Mouse (Mus musculus): ENCODE measurements around the gene Eml2.

Eml2 gene

DNA sequence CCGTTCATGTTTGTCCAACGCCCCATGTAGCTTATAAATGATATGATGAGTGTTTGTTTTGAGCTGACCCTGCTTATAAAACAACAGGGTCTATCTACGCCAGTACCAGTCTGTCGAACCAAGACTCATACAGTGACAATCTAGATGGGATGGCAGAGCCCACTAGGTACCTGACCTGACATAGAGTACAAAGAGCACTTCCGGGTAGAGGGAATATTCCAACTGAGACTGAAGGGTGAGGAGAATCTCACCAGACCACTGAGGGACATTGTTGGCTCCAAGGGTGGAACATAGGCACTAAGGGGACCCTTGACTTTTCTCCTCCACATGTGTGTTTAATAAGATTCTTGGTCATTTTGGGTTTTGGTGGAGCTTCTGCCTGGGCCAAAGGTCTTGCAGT, 53.2 kb downstream of the Eml2 start:
- DNase-seq (ENCODE audit: low read depth, low spot score): no peak

DNA sequence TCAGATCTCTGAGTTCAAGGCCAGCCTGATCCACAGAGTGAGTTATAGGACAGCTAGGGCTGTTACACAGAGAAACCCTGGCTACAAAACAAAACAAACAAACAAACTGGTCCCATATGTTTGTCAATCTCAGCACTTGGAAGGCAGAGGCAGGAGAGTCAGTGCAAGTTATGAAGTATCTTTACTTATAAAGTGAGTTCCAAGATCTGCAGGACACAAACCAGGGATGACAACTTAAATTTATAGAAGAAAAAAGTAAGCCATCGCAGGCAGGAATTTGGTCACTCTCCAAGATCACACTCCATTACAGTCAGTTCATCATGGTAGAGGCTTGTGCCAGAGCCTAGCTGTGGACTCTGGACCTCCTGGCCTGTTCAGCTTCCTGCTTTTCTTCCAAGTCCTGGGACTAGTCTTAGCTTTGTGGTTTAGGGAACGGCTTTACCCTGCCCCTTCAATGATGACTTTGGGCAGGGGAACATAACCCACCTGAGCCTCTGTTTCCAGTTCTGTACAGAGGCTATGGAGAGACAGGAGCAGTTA, 53.9 kb downstream of the Eml2 start:
- DNase-seq (ENCODE audit: low read depth, low spot score): no peak

DNA sequence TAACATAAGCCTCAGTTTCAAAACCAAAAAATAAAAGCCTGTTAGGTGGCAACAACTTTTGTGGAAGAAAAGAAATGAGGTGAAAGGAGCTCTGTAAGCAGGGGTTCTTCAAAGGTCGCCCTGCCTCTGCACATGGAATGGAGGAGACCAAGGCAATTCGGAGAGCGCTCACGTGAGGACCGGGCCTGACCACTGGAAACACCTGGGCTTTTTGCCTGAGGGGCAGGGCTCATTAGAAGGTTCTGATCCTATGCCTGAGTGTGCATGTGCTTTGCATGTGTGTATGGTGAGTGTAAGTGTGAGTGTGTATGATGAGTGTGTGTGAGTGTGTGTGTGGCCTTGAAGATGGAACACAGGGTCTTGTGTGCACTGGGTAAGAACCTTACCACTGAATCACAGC, 54.7 kb downstream of the Eml2 start:
- no peak for DNase-seq (ENCODE audit: low read depth, low spot score)

DNA sequence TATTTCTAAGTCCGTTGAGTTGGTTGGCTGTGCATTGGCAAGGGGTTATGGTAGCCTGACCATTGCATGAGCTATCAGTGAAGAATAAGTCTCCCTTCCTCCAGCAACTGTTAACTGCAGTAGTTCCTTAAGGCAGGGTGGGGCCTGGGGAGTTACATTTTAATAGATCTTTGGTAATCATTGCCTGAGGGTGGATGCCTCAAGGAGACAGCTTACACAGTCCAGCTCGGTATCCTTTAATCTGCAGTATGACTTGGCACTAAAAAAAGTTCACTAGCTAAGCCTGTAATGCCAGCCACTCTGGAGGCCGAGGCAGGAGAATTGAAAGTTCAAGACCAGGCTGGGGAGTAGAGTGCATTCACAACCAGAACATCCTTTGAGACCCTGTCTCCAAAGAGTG, 55.6 kb downstream of the Eml2 start:
- DNase-seq (ENCODE audit: low read depth, low spot score): no peak

DNA sequence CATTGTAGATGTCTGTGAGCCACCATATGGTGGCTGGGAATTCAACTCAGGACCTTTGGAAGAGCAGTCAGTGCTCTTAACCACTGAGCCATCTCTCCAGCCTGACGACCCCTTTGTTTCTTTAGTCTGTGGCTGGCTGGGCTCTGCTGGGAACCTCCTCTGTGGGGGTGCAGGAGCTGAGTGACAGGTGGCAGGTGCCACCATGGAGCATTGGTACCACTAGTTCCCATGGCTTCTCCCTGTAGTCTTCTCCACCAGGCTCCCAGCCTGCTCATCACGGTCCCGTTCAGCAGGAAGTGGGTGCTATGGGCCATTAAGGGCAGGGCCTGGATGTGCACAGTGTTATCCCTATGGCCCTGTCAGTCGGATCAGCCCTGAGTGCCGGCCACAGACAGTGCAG, 58.4 kb downstream of the Eml2 start:
- DNase-seq (ENCODE audit: low read depth, low spot score): no peak

DNA sequence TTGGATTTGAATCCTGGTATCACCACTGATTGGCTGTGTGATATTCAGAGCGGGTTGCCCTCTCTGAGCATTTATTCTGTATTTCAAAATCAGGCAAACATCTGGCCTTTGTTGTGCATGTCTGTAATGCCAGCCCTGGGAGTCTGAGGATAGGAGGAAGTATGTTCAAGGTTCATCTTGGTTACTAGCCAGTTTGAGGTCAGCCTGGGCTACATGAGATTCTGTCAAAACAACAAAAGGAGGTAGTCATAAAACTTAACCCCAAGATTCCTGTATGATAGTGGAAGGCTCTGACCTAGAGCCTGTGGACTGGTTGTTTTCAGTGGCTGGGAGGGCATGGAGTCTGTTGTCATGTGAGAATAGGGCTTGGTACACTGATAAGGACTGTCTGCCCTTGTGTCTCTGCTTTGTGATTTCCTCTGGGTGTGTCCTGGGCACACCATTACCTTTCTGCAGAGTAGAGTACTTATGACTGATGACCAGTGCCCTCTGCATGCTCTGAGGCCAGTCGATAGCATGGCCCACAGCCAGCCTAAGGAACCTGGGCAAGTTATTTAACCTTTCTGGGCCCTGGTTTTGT, 59.0 kb downstream of the Eml2 start:
- no peak for DNase-seq (ENCODE audit: low read depth, low spot score)

DNA sequence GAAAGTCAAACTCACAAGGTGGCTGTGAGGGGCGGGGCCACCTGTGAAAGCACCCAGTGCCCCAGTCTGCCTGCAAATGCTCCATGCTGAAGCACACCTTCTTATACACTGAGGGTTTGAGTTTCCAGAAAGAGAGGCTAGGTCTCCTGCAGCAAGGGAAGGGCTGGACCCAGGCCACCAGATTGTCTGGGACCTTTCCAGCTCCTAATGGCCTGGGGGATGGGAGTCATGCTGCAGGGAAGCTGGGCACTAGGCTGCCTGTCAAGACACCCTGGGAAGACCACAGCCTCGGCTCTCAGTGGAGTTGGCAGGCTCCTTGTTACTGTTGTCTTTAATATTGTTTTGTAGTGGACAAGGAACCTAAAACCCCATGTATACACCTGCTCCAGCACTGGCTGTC, 60.2 kb downstream of the Eml2 start:
- no peak for DNase-seq (ENCODE audit: low read depth, low spot score)

DNA sequence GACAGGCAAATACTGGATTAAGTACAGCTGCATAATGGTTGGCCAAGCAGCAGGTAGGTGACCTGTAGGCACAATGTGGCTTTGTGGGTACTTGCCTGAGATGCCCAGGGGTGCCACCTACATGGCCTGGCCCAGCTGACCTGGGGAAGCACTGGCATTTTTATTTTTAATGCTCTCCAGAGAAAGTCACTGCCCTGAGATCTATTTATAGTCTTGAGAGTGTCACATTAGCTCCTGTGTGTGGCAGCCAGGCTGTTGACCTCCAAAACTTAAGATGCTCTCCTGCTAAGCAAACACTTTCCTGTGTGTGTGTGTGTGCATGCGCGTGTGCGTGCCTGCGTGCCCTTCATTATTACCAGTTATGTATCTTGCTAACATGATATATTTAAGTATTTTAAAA, 62.1 kb downstream of the Eml2 start:
- no peak for DNase-seq (ENCODE audit: low read depth, low spot score)

DNA sequence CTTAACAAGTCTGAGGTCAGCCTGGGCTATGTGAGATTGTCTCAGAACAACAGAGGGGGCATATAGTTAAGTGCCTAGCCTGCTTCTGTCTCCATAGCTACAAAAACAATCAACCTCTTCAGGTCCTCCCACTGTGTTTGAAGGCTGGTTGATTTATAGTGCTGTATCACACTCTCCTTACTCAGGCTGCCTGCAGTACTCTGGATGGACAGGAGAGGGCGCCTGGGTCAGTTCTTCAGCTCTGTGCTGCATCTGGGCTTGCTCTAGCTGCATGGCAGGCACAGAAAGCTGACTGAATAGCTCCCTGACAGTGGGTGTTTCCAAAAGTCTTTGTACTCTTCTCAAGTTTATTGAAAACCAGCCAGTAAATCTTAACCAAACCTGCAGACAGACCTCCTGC, 63.2 kb downstream of the Eml2 start:
- DNase-seq (ENCODE audit: low read depth, low spot score): peak; percentile 94

DNA sequence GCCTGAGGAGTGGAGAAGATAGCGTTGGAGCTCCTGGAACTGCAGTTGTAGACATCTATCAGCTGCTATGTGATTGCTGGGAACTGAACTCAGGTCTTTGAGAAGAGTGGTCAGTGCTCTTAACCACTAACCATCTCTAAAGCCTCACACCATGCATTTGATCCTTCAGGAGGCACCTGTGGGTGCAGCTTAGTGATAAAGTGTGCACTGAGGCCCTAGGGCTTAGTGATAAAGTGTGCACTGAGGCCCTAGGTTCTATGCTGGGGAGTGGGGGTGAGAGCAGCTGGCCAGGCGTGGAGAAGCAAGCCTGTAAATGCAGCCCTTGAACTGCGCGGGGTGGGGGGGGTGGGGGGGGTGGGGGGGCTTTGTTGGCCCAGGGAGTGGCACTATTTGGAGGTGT, 63.8 kb downstream of the Eml2 start:
- DNase-seq (ENCODE audit: low read depth, low spot score): no peak

DNA sequence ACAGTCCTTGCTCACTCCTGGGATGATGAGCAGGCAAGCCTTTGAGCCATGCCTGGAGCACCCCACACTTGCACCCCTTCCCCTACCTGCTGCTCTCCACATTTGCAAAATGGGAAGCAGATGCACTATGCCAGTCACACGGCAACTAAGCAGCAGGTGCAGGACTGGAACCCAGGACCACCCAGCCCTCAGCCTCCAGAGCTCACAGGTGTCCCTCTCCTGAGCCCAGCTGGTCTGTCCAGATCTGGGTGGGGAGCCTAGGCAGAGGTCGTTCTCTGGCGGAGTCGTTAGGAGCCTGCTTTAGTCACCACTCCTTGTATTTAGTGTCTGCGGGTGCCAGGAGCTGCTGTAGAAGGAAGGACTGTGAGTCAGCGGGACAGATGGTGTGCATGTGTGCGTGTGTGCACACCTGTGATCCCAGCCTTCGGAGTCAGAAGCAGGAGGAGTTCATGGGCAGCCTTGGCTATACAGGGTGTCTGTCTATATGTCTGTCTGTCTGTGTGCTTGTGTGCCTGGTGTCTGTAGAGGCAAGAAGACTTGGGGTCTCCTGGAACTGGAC, 64.8 kb downstream of the Eml2 start:
- no peak for DNase-seq (ENCODE audit: low read depth, low spot score)

DNA sequence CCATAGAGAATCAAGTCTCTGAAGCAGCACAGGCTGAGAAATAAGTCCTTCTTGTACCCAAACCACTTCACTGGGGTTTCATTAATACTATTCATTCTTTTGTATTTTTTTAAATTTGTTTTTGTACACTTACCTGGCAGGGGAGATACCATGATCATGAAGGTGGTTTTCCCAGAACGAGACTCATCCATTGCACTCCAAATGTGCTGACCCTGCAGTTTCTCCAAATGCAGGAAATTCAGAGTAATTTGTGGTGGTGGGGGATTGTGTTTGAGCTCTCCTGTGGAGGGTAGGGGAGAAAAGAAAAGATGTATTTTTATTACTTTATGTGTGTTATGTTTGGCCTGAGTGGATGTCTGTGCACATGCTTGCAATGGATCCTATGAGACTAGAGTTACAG, 65.8 kb downstream of the Eml2 start:
- no peak for DNase-seq (ENCODE audit: low read depth, low spot score)

DNA sequence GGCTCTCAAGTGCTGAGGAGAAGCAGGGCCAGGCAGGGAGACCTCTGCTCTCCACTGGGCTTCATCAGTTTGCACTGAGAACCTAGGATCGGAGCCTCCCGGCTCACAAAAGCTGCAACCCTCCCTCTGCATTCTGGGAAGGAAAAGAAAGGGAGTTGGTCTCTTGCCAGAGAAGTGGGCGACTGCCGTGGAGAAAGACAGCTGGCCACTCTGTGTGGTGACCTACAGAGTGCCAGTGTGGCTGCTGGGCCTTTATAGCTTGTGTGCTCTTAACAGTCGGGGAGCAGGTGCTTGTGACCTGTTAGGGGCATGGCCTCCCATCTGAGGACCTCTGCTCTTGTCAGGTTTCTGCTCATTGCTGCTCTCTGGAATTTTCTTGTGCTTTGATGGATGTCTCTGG, 67.6 kb downstream of the Eml2 start:
- DNase-seq (ENCODE audit: low read depth, low spot score): no peak

DNA sequence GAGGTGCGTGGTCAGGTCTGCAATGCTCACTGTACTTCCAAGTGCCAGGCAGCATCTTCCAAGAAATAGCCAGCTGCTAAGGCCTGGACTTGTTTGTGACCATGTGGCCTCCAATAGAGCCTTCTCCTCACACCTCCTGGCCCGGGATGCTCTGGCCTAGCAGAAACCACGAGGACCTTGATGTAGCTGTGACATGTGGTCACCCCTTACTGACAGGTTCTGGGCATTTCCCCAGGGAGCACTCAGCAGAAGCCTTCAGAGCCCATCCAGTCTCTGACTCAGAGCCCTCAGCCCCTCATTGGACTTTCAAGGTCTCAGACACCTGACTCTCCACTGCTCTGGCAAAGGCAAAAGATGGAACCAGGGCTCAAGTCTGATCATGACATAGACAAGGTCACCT, 68.9 kb downstream of the Eml2 start:
- no peak for DNase-seq (ENCODE audit: low read depth, low spot score)

DNA sequence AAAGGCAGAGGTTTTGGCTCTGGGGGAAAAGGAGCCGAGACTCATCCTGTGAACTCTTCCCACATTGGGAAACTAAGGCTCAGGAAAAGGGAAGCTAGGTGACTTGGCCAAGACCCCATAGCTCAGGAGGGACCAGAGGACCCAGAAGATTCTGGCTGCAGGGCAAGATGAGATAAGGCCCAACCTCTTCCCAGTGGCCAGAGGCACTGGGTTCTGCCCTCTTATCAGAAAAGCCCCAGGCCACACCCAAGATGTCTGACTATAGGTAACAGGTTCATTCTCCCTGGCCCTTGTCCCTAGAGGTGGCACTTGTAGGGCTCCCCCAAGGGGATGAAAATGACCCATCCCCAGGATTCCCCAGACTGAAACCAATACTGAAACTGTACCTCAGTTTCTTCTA, 70.6 kb downstream of the Eml2 start:
- no peak for DNase-seq (ENCODE audit: low read depth, low spot score)

DNA sequence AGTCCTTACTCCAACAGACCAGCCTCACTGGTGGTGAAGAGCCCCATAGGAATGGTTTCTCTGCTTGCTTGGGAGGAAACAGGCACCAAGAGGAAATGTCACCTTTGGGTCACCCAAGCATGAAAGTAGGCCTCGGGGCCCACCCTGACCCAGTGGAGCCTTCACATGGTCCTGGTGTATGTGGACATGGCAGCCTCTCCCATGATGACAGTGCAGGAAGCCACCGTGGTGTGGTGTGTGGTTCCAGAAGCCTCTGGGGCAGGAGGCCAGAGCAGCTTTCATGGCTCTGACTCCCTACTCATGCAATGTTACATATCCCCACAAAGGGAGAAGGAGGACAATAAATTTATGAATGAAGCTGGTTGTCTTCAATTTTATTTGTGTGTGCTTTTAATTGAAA, 71.3 kb downstream of the Eml2 start:
- no peak for DNase-seq (ENCODE audit: low read depth, low spot score)

DNA sequence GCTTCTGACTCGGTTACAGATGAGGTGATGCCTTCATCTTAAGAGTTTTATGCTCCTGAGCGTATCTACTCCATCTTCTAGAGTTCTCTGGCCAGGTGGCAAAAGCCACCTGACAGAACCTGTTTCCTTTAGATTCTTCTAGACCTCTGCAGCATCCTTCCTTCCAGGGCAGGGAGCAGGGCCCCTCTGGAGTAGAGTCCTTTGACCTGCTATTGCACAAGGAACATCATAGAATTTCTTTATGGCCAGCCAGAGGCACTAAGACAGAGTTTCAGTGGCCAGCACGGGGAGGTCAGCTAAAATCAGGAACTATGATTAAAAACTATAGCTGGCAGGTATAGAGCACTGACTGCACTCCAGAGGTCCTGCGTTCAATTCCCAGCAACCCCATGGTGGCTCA, 75.9 kb downstream of the Eml2 start:
- no peak for DNase-seq (ENCODE audit: low read depth, low spot score)

DNA sequence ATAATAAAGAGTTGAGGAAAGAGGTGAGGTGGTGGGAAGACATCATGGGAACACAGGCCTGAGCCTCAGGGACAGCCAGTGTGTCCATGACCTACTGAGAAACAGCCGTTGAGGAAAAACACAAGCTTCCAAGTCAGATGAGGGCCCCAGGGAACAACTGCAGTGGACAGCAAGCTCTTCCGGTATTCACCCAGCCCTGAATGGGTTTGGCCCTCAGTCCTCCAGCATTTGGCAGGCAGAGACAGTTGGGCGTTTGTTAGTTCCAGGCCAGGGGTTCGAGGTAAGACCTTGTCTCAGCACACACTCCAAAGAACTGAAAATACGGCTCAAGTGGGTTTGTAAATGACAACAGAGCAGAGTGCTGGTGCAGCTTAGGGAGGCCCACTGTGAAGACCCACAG, 77.2 kb downstream of the Eml2 start:
- DNase-seq (ENCODE audit: low read depth, low spot score): no peak

DNA sequence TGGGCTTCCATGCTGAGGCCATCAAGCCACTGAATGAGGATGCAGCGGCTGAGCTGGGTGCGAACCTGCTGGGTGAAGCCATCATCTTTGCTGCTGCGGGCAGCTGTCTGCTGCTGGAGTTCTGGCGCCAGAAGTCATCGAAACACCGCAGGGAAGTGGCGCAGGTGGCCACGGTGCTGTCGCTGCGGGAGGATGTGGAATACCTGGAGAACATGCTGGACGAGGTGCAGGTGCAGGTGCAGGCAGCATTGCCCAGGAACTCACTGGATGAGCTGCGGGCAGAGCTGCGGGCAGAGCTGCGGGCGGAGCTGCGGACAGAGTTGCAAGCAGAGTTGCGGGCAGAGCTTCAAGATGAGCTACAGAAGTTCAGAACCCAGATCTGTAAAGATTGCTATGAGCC, 79.2 kb downstream of the Eml2 start:
- DNase-seq (ENCODE audit: low read depth, low spot score): no peak

Data from mesoderm, embryonic 11.5 days (tissue).